Mouse (Mus musculus): ENCODE measurements around the gene Psma6. TPM values are rescaled to one million over a fixed set of nuclear protein-coding genes. Genes with fewer than 3 reads are reported as not detected.
"Not testable (repeated sequence)": the region's sequence is repeated elsewhere in the genome, so short reads cannot be mapped to it uniquely, and the experiment has no call there.

The Psma6 gene
- 382 and 419 TPM in 2 replicates for polyA plus RNA-seq (2016; fragmentation: Nextera tagmentation; extraction: Ambion mirVana)

DNA sequence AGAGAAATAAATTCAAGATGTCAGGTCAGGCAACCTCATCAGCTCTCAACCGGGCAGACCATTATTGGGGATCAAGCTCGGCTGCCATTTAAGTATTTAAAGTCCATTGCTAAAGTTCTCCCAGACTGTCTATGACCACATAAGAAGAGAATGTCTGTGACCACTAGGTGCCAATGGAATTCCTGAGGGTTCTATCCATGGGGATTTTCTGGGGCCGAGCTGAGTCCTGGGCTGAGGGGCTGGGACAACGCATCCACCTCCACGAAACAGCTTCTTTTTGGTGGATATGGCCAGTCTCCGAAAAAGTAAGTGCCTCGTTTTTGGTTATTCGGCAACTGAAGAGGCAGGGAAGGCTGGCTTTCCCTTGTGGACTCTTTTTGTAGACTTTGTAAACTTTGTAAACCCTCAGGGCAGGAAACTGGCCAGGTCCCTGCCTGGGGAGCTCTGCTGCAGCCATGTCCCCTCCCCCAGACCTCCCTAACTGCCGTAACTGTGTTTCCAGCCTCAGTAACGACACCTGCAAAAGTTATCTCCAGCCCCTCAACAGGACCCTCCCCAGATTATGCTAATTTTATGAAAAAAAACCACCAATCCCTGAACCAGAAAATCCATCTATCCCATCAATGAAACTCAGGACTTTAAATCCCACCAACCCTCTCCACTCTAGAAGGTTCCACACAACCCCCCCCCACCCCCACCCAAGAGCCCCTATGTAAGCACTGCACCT lies at the start of gene Psma6:
Psma6 (plus strand) TSS at position 200 of the 727 bp plus-strand sequence.
- no peak within 1 kb of the TSS for H3K4me3 ChIP-seq
- no peak within 1 kb of the TSS for H3K4me2 ChIP-seq (replicated peaks)
- no peaks in the 10 kb centered on the region for H3K4me1 ChIP-seq
- peaks cover 5% of the 10 kb centered on the region; the same call in 1 of the 2 replicates for H3K36me3 ChIP-seq
- WGBS, result 80% methylated on average over 10 of the region's 10 CpGs
- H3K27ac ChIP-seq, result no peak within 1 kb of the TSS
- H3K9me3 ChIP-seq (replicated peaks), result no peaks in the 10 kb centered on the region
- no peak for ATAC-seq (ENCODE audit: low FRiP score)
- H3K9ac ChIP-seq, result no peak within 1 kb of the TSS
- H3K27me3 ChIP-seq, result no peaks in the 10 kb centered on the region

- ATAC-seq (ENCODE audit: low FRiP score); H3K27ac ChIP-seq; H3K4me2 ChIP-seq (replicated peaks); H3K4me1 ChIP-seq; H3K36me3 ChIP-seq; H3K4me3 ChIP-seq; H3K27me3 ChIP-seq; H3K9ac ChIP-seq; H3K9me3 ChIP-seq (replicated peaks): not testable (repeated sequence)
- 92% methylated on average over 1 of the region's 2 CpGs for WGBS
Measured at GRCm38 (mm10) chr12:55338490-55338889, 45.5 kb upstream of the Psma6 start.

- not testable (repeated sequence) for H3K4me1 ChIP-seq; H3K36me3 ChIP-seq; H3K4me2 ChIP-seq (replicated peaks); H3K4me3 ChIP-seq; H3K9ac ChIP-seq; ATAC-seq (ENCODE audit: low FRiP score); H3K9me3 ChIP-seq (replicated peaks); H3K27me3 ChIP-seq; H3K27ac ChIP-seq
- 79% methylated on average over 1 of the region's 1 CpGs for WGBS
Measured at GRCm38 (mm10) chr12:55343045-55343444, 41.0 kb upstream of the Psma6 start.

- ATAC-seq (ENCODE audit: low FRiP score), result no peak
- H3K36me3 ChIP-seq, result no peaks in the 10 kb centered on the region
- 89% methylated on average over 11 of the region's 11 CpGs for WGBS
- no peak overlapping the region for H3K4me2 ChIP-seq (replicated peaks)
- H3K27ac ChIP-seq, result no peak overlapping the region
- no peaks in the 10 kb centered on the region for H3K4me1 ChIP-seq
- H3K9me3 ChIP-seq (replicated peaks), result no peaks in the 10 kb centered on the region
- no peaks in the 10 kb centered on the region for H3K27me3 ChIP-seq
- no peak overlapping the region for H3K9ac ChIP-seq
- no peak overlapping the region for H3K4me3 ChIP-seq
Measured at GRCm38 (mm10) chr12:55343998-55344397, 40.0 kb upstream of the Psma6 start.

DNA sequence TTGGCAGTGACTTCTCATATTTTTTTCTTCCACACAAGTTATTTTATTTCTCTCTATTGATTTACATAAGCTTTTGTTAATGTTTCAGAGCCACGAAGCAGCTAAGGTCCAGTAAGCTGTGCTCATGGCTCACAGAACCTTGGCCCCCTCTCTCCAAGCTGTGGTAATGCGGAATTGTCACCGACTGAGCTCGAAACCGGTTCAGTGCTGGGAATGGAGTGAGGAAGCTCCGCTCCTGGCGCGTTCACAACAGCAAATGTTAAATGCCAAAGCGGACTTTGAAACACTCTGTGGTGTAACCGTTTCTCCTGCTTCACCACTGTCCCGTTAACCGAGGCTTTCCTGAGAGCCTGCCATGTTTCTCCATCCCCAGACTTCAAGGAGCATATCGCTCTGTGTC lies 39.4 kb upstream of the Psma6 start:
- H3K9me3 ChIP-seq (replicated peaks), result no peaks in the 10 kb centered on the region
- no peaks in the 10 kb centered on the region for H3K36me3 ChIP-seq
- H3K4me2 ChIP-seq (replicated peaks), result no peak overlapping the region
- H3K4me3 ChIP-seq, result no peak overlapping the region
- 88% methylated on average over 13 of the region's 13 CpGs for WGBS
- H3K4me1 ChIP-seq, result no peaks in the 10 kb centered on the region
- H3K9ac ChIP-seq, result no peak overlapping the region
- no peak for ATAC-seq (ENCODE audit: low FRiP score)
- H3K27ac ChIP-seq, result no peak overlapping the region
- no peaks in the 10 kb centered on the region for H3K27me3 ChIP-seq

GRCm38 (mm10) chr12:55353423-55353822 lies 30.6 kb upstream of the Psma6 start:
- Histone ChIP-seq H3K4me2 (replicated peaks) (no peak overlapping the region), H3K4me1 (no peaks in the 10 kb centered on the region), H3K27ac (no peak overlapping the region), H3K27me3 (no peaks in the 10 kb centered on the region), H3K9me3 (replicated peaks) (no peaks in the 10 kb centered on the region), H3K4me3 (no peak overlapping the region), H3K9ac (no peak overlapping the region), H3K36me3 (no peaks in the 10 kb centered on the region)
- 77% methylated on average over 6 of the region's 6 CpGs for WGBS
- ATAC-seq (ENCODE audit: low FRiP score), result no peak

DNA sequence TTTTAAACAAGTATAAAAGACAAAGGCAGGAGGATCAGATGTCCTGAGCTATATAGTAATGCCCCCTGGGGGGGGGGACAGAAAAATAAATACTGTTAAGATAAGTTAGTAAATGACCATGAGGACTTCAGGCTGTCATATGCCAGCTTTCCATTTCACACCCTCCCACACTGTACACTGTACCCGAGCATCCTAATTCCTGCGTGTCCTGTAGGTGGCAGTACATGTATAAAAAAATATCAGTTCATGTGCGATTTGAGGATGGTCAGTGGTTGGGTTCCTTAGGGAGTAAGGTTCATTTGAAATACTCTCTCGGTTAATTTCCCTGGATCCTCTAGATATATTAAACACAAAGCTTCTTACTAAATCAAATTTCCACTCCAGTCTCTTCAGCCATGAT lies 29.1 kb upstream of the Psma6 start:
- Histone ChIP-seq H3K27me3 (no peaks in the 10 kb centered on the region), H3K9me3 (replicated peaks) (no peaks in the 10 kb centered on the region), H3K9ac (no peak overlapping the region), H3K4me1 (no peaks in the 10 kb centered on the region), H3K36me3 (no peaks in the 10 kb centered on the region), H3K4me2 (replicated peaks) (no peak overlapping the region), H3K4me3 (no peak overlapping the region), H3K27ac (no peak overlapping the region)
- 61% methylated on average over 4 of the region's 4 CpGs for WGBS
- ATAC-seq (ENCODE audit: low FRiP score), result peak; percentile 71

DNA sequence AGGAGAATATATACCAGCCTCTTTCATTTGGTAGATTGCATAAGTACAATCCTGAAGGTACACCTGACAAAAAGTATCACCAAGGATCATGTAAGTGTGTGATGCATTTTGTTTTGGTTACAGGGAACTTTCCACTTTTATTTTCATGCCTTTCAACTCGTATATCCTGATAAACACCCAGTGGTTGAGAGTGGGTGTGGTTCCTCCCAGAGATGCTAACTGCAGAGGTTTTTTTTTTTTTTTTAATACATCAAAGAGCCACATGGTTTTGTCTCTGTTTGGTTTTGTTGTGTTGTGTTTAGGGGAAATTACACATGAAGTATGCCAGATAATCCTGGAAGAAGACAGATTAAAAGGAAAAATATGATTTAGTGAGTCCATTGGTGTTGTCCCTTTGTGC lies 26.7 kb upstream of the Psma6 start:
- no peak overlapping the region for H3K4me2 ChIP-seq (replicated peaks)
- H3K27me3 ChIP-seq, result no peaks in the 10 kb centered on the region
- no peaks in the 10 kb centered on the region for H3K36me3 ChIP-seq
- 67% methylated on average over 1 of the region's 1 CpGs for WGBS
- no peak for ATAC-seq (ENCODE audit: low FRiP score)
- H3K9ac ChIP-seq, result no peak overlapping the region
- H3K4me1 ChIP-seq, result no peaks in the 10 kb centered on the region
- no peaks in the 10 kb centered on the region for H3K9me3 ChIP-seq (replicated peaks)
- no peak overlapping the region for H3K27ac ChIP-seq
- H3K4me3 ChIP-seq, result no peak overlapping the region

DNA sequence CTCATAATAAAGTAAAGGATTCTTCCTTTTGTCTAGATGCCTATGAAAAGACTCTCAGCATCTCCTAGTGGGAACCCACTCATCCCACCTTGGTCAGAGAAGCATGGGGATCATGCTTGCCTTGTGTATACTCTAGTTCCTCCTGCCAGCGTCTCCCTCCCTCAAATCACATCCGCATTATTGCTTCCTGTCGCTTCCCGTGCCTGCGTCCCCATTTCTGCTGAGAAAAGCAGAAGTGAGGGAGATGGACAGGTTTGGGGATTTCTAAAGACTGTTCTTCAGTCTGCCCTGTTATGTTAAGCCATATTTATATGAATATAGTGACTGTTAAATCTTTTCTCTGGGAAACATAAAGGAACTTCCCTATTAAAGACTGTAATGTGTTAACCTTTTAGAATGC lies 23.1 kb upstream of the Psma6 start:
- Histone ChIP-seq H3K36me3 (no peaks in the 10 kb centered on the region), H3K4me1 (no peaks in the 10 kb centered on the region), H3K27me3 (no peaks in the 10 kb centered on the region), H3K9me3 (replicated peaks) (no peaks in the 10 kb centered on the region), H3K4me2 (replicated peaks) (no peak overlapping the region), H3K9ac (no peak overlapping the region), H3K4me3 (no peak overlapping the region), H3K27ac (no peak overlapping the region)
- ATAC-seq (ENCODE audit: low FRiP score), result no peak
- WGBS, result 88% methylated on average over 5 of the region's 5 CpGs

GRCm38 (mm10) chr12:55365083-55365482 lies 18.9 kb upstream of the Psma6 start:
- Histone ChIP-seq H3K9ac (no peak overlapping the region), H3K4me1 (no peaks in the 10 kb centered on the region), H3K4me3 (no peak overlapping the region), H3K9me3 (replicated peaks) (no peaks in the 10 kb centered on the region), H3K27me3 (no peaks in the 10 kb centered on the region), H3K27ac (no peak overlapping the region), H3K36me3 (no peaks in the 10 kb centered on the region), H3K4me2 (replicated peaks) (no peak overlapping the region)
- no peak for ATAC-seq (ENCODE audit: low FRiP score)
- 82% methylated on average over 2 of the region's 2 CpGs for WGBS

DNA sequence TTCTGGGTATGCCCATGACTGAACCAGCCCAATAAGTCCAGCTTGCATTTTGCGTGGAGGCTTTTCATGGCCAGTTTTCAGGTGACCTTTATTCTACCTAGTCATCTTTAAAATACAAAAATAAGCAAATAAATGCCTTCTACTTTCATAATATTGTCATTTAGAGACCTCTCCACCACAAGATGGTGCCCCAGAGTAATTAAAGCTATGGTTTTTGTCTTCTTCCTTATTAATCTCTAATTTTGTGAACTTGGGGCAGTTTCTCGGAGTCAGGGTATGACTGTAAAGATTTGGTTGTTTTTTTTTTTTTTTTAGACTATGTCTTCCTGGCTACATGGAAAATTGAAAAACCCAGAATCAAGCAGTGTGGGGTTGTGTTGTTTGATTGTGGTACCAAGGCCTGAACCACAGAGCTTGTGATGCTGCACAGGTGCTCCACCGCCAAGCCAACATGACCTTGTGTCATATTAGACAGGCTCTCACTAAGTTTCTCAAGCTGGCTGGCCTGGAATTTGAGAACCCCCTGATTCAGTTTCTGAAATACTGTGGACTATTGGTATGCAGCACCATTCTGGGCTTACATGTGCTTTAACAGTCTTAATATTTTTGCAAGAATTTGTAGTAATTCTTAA lies 11.5 kb upstream of the Psma6 start:
- Histone ChIP-seq H3K36me3 (no peaks in the 10 kb centered on the region), H3K4me2 (replicated peaks) (no peak overlapping the region), H3K9me3 (replicated peaks) (no peaks in the 10 kb centered on the region), H3K27ac (no peak overlapping the region), H3K4me3 (no peak overlapping the region), H3K4me1 (no peaks in the 10 kb centered on the region), H3K27me3 (no peaks in the 10 kb centered on the region), H3K9ac (no peak overlapping the region)
- ATAC-seq (ENCODE audit: low FRiP score), result no peak
- WGBS, result 92% methylated on average over 3 of the region's 3 CpGs

DNA sequence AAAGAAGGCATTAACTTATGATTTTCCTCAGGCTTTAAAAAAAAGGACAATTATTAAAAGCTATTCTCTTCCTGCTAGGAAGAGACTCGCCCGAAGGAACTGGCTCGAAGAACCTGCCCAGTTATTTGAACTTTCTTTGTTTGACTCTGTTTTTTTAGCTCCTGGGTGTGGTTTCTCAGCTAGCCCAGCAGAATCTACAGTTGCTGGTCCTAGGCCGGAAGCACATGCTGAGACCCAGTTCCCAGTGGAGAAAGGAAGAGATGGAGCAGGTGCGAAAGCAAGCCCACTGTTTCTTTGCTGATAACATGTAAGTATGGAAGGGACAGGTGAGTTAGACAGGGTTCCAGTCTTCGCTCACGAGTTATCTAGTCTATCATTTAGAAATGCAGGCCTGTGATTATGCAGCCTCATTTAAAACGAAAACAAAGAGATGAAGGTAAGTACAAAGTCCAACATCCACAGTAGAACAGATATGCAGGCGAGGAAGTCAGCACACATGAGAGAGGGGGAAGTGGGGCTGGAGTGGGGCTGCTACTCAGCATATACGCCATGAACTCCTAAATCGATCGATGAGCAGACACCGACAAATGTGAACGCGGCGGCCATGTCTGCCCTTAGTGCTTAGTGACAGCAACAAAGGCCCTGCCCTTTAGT lies 6.9 kb upstream of the Psma6 start:
- 89% methylated on average over 16 of the region's 16 CpGs for WGBS
- ATAC-seq (ENCODE audit: low FRiP score), result no peak
- no peaks in the 10 kb centered on the region for H3K36me3 ChIP-seq

More for the DNA sequence above, 6.9 kb upstream of the Psma6 start:
- no peak overlapping the region for H3K27ac ChIP-seq
- H3K9me3 ChIP-seq (replicated peaks), result no peaks in the 10 kb centered on the region
- no peaks in the 10 kb centered on the region for H3K4me1 ChIP-seq
- no peak overlapping the region for H3K9ac ChIP-seq
- no peak overlapping the region for H3K4me2 ChIP-seq (replicated peaks)
- no peak overlapping the region for H3K4me3 ChIP-seq
- no peaks in the 10 kb centered on the region for H3K27me3 ChIP-seq

Measured in hindbrain, embryonic 12.5 days (tissue).